Mouse (Mus musculus): ENCODE measurements around the gene Olfr561.

The Olfr561 gene

DNA sequence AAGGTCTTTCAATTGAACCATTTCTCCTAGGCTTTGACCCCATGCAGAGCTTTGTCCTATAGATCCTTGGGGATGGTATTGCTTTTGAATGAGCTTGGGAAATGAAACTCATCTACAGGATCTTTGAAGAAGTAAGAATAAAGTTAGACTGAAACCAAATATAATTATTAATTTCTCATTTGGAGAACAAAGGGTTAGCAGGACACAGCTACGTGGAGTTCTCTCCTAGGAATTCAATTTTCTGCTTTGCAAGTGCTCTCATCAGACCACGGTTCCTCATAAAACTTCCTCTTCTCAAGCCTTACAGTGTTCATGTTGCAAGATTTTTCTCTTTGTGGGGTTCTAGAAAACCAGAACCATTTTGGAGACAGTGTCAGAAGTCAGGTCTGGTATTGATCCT lies at the start of gene Olfr561:
Gene Olfr561, plus strand, starts transcription at position 301 of the 400 bp plus-strand sequence.
- DNase-seq (ENCODE audit: low read depth, low spot score), result no peak

- no peak for DNase-seq (ENCODE audit: low read depth, low spot score)
These were observed 43.6 kb upstream of the Olfr561 start, which contains the start of gene Olfr559 for GRCm38 (mm10) chr7:102727391-102727790. Gene Olfr559 (minus strand): TSS chr7:102727491.

DNA sequence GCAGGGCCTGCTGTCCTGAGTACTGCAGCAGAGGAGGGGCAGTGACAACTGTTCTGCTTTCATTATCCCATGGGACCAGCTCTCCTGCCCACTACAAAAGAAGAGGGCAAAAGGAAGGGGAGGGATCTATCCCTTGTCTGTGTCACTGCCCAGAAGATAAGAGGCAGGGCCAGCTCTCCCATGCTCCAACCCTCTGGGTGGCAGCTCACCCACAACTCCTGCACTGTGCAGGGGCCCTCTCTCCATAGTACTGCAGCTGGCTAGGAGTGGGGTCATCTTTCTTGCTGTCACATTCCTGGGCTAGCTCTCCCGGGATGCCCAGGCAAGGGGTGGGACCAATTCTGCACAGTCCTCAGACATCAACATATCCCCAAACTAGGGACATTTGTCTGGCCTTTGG lies 37.2 kb upstream of the Olfr561 start:
- DNase-seq (ENCODE audit: low read depth, low spot score), result no peak

GRCm38 (mm10) chr7:102737705-102738104 lies 33.3 kb upstream of the Olfr561 start:
- DNase-seq (ENCODE audit: low read depth, low spot score), result no peak

- DNase-seq (ENCODE audit: low read depth, low spot score), result peak; percentile 9
These were observed 18.9 kb upstream of the Olfr561 start for GRCm38 (mm10) chr7:102752086-102752485.

- no peak for DNase-seq (ENCODE audit: low read depth, low spot score)
These were observed 11.8 kb upstream of the Olfr561 start, which contains the start of the genes Olfr560 and Olfr78 for GRCm38 (mm10) chr7:102759266-102759665. Gene Olfr560 (minus strand): TSS chr7:102759366. Gene Olfr78 (minus strand): TSS chr7:102759471.

DNA sequence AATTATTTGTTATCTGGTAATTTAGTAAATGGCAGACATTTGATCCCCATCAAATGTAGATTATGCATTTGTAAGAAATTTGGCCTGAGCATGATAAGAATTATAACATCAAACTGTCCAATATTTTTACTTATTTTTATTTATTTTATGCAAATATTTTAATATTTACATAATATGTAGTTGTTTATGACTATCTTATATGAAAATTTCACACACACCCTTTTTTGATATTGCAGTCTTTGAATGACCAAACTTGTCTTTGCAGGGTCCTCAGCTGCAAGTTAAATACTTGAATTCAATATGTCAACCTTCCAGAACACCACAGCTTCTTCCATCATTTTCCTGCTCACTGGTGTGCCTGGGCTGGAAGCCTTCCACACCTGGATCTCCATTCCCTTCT lies 32.2 kb downstream of the Olfr561 start, which contains the start of gene Olfr564:
Gene Olfr564, plus strand, starts transcription at position 301 of the 400 bp plus-strand sequence.
- no peak for DNase-seq (ENCODE audit: low read depth, low spot score)

Measured in CD4-positive, CD25-positive, alpha-beta regulatory T cell, adult 2 months (primary cell).